Mouse (Mus musculus): ENCODE data around the gene Rhox2b. TPM values are rescaled to one million over a fixed set of nuclear protein-coding genes. Genes with fewer than 3 reads are reported as not detected.
"Not testable (repeated sequence)": the region's sequence is repeated elsewhere in the genome, so short reads cannot be mapped to it uniquely, and the experiment has no call there.

Rhox2b gene
- total RNA-seq (2022) = not detected

DNA sequence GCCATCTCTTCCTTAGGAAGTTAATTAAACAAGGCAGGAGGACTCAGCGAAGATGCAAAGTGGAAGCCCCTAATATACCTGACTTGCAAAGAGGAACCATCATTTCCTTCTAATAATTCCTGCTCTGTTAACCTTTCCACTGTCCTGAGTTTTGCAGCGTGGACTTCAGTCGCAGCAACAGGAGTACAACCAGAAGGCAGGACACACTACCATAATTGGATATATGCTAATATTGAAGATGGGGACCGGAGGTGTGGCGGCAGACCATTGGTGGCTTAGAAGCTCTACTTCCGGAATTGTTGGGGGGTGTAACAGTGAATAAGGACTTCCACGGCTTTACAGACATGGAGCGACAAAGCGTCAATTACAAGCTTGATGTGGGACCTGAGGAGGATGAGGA is at the start of gene Rhox2b:
Gene Rhox2b (plus strand): TSS at position 301 of the 400 bp plus-strand sequence.
- not testable (repeated sequence) for DNase-seq

- DNase-seq = not testable (repeated sequence)
These were observed 32.1 kb upstream of the Rhox2b start, which contains the start of gene Rhox3a2 for GRCm38 (mm10) chrX:37379728-37380127. Gene Rhox3a2, plus strand, starts transcription at chrX:37380028.

DNA sequence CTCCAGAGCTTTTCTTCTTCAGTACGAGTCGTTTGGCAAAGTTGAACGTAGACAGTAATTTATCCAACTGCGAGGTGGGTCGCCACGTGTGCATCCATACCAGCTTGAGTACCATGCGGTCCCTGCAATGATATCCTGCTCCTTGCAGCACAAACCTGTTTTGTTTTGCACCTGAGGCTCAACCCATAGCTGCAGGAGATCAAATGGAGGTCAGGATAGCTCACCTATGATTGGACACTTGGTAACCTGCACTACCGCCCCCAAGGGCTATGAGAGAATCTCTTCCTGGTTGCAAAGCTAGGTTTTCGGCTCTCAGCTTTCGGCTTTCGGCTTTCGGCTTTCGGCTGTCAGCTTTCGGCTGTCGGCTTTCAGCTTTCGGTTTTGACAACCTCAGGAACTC is 21.3 kb upstream of the Rhox2b start, which contains the start of gene Rhox4a2:
Gene Rhox4a2 (plus strand): TSS at position 301 of the 400 bp plus-strand sequence.
- not testable (repeated sequence) for DNase-seq

DNA sequence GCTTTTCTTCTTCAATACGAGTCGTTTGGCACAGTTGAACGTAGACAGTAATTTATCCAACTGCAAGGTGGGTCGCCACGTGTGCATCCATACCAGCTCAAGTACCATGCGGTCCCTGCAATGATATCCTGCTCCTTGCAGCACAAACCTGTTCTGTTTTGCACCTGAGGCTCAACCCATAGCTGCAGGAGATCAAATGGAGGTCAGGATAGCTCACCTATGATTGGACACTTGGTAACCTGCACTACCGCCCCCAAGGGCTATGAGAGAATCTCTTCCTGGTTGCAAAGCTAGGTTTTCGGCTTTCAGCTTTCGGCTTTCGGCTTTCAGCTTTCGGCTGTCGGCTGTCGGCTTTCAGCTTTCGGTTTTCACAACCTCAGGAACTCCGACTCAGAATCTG is 20.3 kb downstream of the Rhox2b start, which contains the start of gene Rhox4b:
Gene Rhox4b (plus strand): TSS at position 301 of the 400 bp plus-strand sequence.
- DNase-seq = not testable (repeated sequence)

DNA sequence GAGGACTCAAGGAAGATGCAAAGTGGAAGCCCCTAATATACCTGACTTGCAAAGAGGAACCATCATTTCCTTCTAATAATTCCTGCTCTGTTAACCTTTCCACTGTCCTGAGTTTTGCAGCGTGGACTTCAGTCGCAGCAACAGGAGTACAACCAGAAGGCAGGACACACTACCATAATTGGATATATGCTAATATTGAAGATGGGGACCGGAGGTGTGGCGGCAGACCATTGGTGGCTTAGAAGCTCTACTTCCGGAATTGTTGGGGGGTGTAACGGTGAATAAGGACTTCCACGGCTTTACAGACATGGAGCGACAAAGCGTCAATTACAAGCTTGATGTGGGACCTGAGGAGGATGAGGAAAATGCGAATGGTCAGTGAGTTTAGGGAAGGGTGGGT is 41.5 kb downstream of the Rhox2b start, which contains the start of gene Rhox2c:
Gene Rhox2c (plus strand): TSS at position 301 of the 400 bp plus-strand sequence.
- not testable (repeated sequence) for DNase-seq

- not testable (repeated sequence) for DNase-seq
These were observed 46.4 kb downstream of the Rhox2b start, which contains the start of gene Rhox3c for GRCm38 (mm10) chrX:37458285-37458684. Gene Rhox3c, plus strand, starts transcription at chrX:37458585.

Other genes starting within 250 kb of the Rhox2b start
- gene Akap14, start 243.2 kb upstream of the Rhox2b start, total RNA-seq (2022) = not detected
- gene Ndufa1, start 220.9 kb upstream of the Rhox2b start, total RNA-seq (2022) = 100 to 1,000 TPM; 250 to 390 (median 291) TPM
- gene Rnf113a1, start 220.8 kb upstream of the Rhox2b start, total RNA-seq (2022) = 1 to 10 TPM; 4.6 to 5.5 (median 5.3) TPM
- not detected for gene Gm9, start 201.0 kb upstream of the Rhox2b start, total RNA-seq (2022)
- not detected for gene Rhox1, start 189.8 kb upstream of the Rhox2b start, total RNA-seq (2022)
- not detected for gene Rhox2a, start 167.1 kb upstream of the Rhox2b start, total RNA-seq (2022)
- not detected for gene Rhox3a, start 162.1 kb upstream of the Rhox2b start, total RNA-seq (2022)
- not detected for gene Rhox4a, start 146.7 kb upstream of the Rhox2b start, total RNA-seq (2022)
- not detected for gene Rhox3a2, start 32.0 kb upstream of the Rhox2b start, total RNA-seq (2022)
- gene Rhox4a2, start 21.2 kb upstream of the Rhox2b start, total RNA-seq (2022) = not detected
- not detected for gene Rhox4b, start 20.4 kb downstream of the Rhox2b start, total RNA-seq (2022)
- gene Rhox2c, start 41.6 kb downstream of the Rhox2b start, total RNA-seq (2022) = not detected
- not detected for gene Rhox3c, start 46.5 kb downstream of the Rhox2b start, total RNA-seq (2022)
- gene Rhox4c, start 68.3 kb downstream of the Rhox2b start, total RNA-seq (2022) = not detected
- gene Rhox2d, start 81.4 kb downstream of the Rhox2b start, total RNA-seq (2022) = not detected
- not detected for gene Rhox4d, start 102.3 kb downstream of the Rhox2b start, total RNA-seq (2022)
- not detected for gene Rhox2e, start 118.4 kb downstream of the Rhox2b start, total RNA-seq (2022)
- gene Rhox3e, start 130.0 kb downstream of the Rhox2b start, total RNA-seq (2022) = not detected
- gene Rhox4e, start 145.3 kb downstream of the Rhox2b start, total RNA-seq (2022) = not detected
- gene Rhox2f, start 159.3 kb downstream of the Rhox2b start, total RNA-seq (2022) = not detected
- not detected for gene Rhox3f, start 168.9 kb downstream of the Rhox2b start, total RNA-seq (2022)
- gene Rhox4f, start 195.6 kb downstream of the Rhox2b start, total RNA-seq (2022) = not detected
- not detected for gene Rhox3g, start 216.5 kb downstream of the Rhox2b start, total RNA-seq (2022)
- gene Rhox2g, start 231.4 kb downstream of the Rhox2b start, total RNA-seq (2022) = not detected
- gene Rhox4g, start 239.3 kb downstream of the Rhox2b start, total RNA-seq (2022) = not detected